Mouse (Mus musculus) adrenal gland, adult 2 months (tissue): ENCODE data around the gene Cttnbp2nl. TPM values are rescaled to one million over a fixed set of nuclear protein-coding genes. Genes with fewer than 3 reads are reported as not detected.

Experiments used
- DNase-seq: peaks from one replicate; pipeline ENCODE4 v3.0.0; 2021
- long read RNA-seq: library from polyadenylated mRNA; stranded (forward); transcript quantifications from one replicate; pipeline ENCODE4 v2.0.0, GENCODE M21; 2021
- polyA plus RNA-seq: library from polyadenylated mRNA; depleted of rRNA; stranded (reverse); fragments of >200 nt; gene quantifications from 2 replicates; pipeline ENCODE4 v1.2.3, GENCODE M21; 2012; rRNA removed
- total RNA-seq, 2 experiments: library from RNA; stranded (reverse); gene quantifications; 2 replicates each; pipeline ENCODE4 v1.2.3; 2021

Gene Cttnbp2nl
- total RNA-seq (10 to 100 TPM; 17.3 to 23.7 TPM), polyA plus RNA-seq (2.1 and 2.8 TPM in 2 replicates)
- long read RNA-seq, full-length matches to known transcripts = 7 of 13 reads
- long read RNA-seq, partial matches to known transcripts = 1 of 13 reads
- long read RNA-seq, other reads (novel, unspliced or antisense) = 5 of 13 reads

GRCm38 (mm10) chr3:105052937-105053697 is at the start of gene Cttnbp2nl:
Cttnbp2nl (minus strand) TSS chr3:105053146.
- DNase-seq = peak; percentile 99

GRCm38 (mm10) chr3:105100270-105100589 is 47.3 kb upstream of the Cttnbp2nl start:
- DNase-seq = no peak

- no peak for DNase-seq
Measured at GRCm38 (mm10) chr3:105099526-105100269, 46.8 kb upstream of the Cttnbp2nl start.

GRCm38 (mm10) chr3:105097581-105097980 is 44.6 kb upstream of the Cttnbp2nl start:
- no peak for DNase-seq

GRCm38 (mm10) chr3:105095026-105095425 is 42.1 kb upstream of the Cttnbp2nl start:
- no peak for DNase-seq

- DNase-seq = no peak
Measured at GRCm38 (mm10) chr3:105094448-105094847, 41.5 kb upstream of the Cttnbp2nl start.

- no peak for DNase-seq
Measured at GRCm38 (mm10) chr3:105092721-105093505, 40.0 kb upstream of the Cttnbp2nl start.

- peak; percentile 73 for DNase-seq
Measured at GRCm38 (mm10) chr3:105090981-105091380, 38.0 kb upstream of the Cttnbp2nl start.

- no peak for DNase-seq
Measured at GRCm38 (mm10) chr3:105090147-105090546, 37.2 kb upstream of the Cttnbp2nl start.

- DNase-seq = no peak
Measured at GRCm38 (mm10) chr3:105088638-105089037, 35.7 kb upstream of the Cttnbp2nl start.

- DNase-seq = peak; percentile 26
Measured at GRCm38 (mm10) chr3:105087344-105087743, 34.4 kb upstream of the Cttnbp2nl start.

- peak; percentile 72 for DNase-seq
Measured at GRCm38 (mm10) chr3:105078231-105078826, 25.4 kb upstream of the Cttnbp2nl start.

GRCm38 (mm10) chr3:105075796-105076195 is 22.9 kb upstream of the Cttnbp2nl start:
- DNase-seq = no peak

- no peak for DNase-seq
Measured at GRCm38 (mm10) chr3:105072536-105072935, 19.6 kb upstream of the Cttnbp2nl start.

- DNase-seq = no peak
Measured at GRCm38 (mm10) chr3:105071251-105071650, 18.3 kb upstream of the Cttnbp2nl start.

GRCm38 (mm10) chr3:105070553-105070952 is 17.6 kb upstream of the Cttnbp2nl start:
- no peak for DNase-seq

- no peak for DNase-seq
Measured at GRCm38 (mm10) chr3:105066544-105066943, 13.6 kb upstream of the Cttnbp2nl start, which contains the start of gene 4930564D02Rik. 4930564D02Rik (plus strand) TSS chr3:105066844.

GRCm38 (mm10) chr3:105062676-105063075 is 9.7 kb upstream of the Cttnbp2nl start:
- no peak for DNase-seq

- no peak for DNase-seq
Measured at GRCm38 (mm10) chr3:105061991-105062390, 9.0 kb upstream of the Cttnbp2nl start.

- DNase-seq = no peak
Measured at GRCm38 (mm10) chr3:105061496-105061895, 8.6 kb upstream of the Cttnbp2nl start.

GRCm38 (mm10) chr3:105060992-105061391 is 8.0 kb upstream of the Cttnbp2nl start:
- DNase-seq = no peak

- peak; percentile 59 for DNase-seq
Measured at GRCm38 (mm10) chr3:105059911-105060310, 7.0 kb upstream of the Cttnbp2nl start.
